Mouse (Mus musculus) cerebellum, adult 11 months (tissue): Measurements from ENCODE around the gene Gm45213.

Source experiments
- DNase-seq: peaks from one replicate; pipeline ENCODE4 v3.0.0; 2022

The Gm45213 gene

DNA sequence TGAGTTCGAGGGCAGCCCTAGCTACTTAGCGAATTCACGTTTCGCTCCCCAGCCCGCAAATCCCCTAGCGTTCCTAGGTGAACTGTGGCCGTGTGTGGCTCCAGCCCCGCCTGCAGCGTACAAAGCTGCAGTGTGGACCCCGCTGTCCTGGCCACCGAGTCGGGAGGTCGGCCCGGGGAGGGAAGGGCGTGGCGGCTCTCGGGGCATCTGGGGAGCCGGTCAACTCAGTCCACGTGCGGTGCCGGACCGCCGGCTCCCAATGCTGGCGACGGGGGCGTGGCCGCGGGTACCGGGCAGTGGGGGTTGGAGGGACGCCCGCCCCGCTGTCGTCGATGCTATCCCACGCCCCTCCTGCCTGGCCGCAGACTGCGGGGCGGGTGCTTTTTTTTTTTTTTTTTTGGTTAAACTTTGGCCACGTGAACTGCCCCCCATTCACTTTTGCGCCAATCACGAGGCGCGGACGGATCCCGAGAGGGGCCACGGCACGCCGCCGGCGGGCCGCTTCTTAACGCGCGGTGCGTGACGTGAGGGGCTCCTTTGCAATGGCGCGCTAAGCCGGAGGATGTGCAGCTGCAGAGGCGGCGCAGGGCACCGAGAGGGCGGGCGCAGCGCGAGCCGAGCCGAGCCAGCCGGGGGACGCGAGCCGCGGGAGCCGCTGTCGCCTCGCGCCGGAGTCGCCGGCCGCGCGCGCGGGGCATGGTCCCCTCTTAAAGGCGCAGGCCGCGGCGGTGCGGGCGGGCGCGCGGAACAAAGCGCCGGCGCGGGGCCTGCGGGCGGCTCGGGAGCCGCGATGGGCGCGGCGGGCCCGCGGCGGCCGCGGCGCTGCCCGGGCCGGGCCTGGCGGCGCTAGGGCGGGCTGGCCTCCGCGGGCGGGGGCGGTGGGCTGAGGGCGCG, 65.8 kb downstream of the Gm45213 start, which contains the start of gene Chsy1:
Gene Chsy1, plus strand, starts transcription at position 555 of the 894 bp plus-strand sequence.
- DNase-seq: peak; percentile 83

- peak; percentile 38 for DNase-seq
These were observed 66.6 kb downstream of the Gm45213 start for GRCm38 (mm10) chr7:66109855-66110635.

GRCm38 (mm10) chr7:66110636-66111112, 67.3 kb downstream of the Gm45213 start:
- DNase-seq: no peak

DNA sequence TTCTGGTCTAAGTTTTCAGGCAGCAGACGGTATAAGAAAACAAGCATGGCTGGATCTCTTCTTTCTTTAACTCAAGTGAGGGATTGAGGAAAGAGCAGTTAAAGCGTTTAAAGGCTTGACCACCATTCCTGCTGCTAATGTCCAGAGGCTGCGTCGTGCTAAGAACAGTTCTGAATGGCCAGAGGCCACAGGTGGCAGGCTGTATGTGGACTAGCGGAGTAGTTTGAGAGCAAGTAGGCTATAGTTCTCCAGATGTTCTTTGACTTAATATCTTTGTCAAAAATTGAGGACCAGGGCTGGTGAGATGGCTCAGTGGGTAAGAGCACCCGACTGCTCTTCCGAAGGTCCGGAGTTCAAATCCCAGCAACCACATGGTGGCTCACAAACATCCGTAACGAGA, 67.8 kb downstream of the Gm45213 start:
- DNase-seq: no peak
